Mouse (Mus musculus): ENCODE data around the gene Rapgef2.

Rapgef2 gene

GRCm38 (mm10) chr3:79168168-79168827 lies 118.0 kb downstream of the Rapgef2 start:
- DNase-seq (ENCODE audit: low spot score) = no peak

GRCm38 (mm10) chr3:79167586-79167985 lies 118.7 kb downstream of the Rapgef2 start:
- no peak for DNase-seq (ENCODE audit: low spot score)

- DNase-seq (ENCODE audit: low spot score) = no peak
Measured at GRCm38 (mm10) chr3:79161834-79162401, 124.4 kb downstream of the Rapgef2 start.

GRCm38 (mm10) chr3:79161093-79161723 lies 125.1 kb downstream of the Rapgef2 start:
- no peak for DNase-seq (ENCODE audit: low spot score)

- DNase-seq (ENCODE audit: low spot score) = no peak
Measured at GRCm38 (mm10) chr3:79158254-79158653, 128.1 kb downstream of the Rapgef2 start.

DNA sequence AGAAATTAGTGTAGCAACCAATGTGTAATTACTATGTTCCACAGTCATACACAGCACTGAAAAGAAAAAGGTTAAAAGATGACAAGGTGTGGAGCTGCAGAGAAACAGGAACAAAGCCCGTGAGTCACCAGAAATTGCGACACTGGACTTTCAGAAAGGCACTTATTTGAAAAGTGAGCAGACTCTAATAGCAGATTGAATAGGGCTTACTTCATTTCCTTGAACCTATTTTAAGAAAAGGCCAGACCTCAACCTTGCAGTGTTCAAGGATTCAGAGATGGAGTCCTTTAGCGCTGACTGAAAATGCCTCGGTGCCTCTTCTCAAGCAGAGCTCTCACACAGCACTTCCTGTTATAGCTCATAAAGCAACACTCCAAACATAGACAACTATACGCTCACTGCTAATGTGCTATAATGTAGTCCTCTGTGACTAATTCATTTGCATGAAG lies 133.3 kb downstream of the Rapgef2 start:
- DNase-seq (ENCODE audit: low spot score) = peak; percentile 37

- DNase-seq (ENCODE audit: low spot score) = no peak
Measured at GRCm38 (mm10) chr3:79145407-79146055, 140.8 kb downstream of the Rapgef2 start.

GRCm38 (mm10) chr3:79144672-79145406 lies 141.5 kb downstream of the Rapgef2 start:
- no peak for DNase-seq (ENCODE audit: low spot score)

GRCm38 (mm10) chr3:79144085-79144484 lies 142.2 kb downstream of the Rapgef2 start:
- no peak for DNase-seq (ENCODE audit: low spot score)

DNA sequence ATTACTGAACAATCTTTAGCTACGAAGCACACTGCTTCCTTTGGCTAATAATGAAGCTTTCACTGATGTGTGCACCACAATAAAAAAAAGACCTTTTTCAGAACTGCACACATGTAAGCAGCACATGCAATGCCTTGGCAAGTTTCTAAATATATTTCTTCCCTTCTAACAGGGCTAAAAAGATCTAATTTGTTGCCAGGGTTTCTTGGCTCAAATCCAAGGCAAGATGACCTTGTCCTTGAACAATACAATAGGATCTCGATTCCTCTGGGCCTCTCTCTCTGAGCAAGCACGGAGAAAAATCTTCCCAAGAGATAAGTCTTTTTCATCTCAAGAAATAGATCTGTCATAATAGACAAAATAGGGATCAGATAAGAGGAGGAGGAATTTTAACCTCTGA lies 147.1 kb downstream of the Rapgef2 start:
- DNase-seq (ENCODE audit: low spot score) = no peak

DNA sequence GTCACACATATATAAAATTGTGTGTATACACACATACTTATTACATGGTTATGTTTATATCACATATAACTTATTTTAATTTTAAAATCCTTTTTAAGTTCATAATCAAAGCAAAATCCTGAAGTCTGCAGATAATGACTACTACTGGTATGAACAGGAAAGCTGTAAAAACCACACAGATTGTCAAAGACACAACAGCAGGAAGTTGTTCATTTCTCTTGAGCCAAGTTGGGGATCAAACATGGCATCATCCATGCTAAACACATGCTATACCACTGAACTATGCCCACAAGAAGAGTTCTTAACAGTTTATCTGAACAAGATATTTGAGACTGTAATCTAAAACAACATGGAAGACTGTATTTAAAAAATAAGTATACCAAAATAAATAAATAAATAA lies 147.7 kb downstream of the Rapgef2 start:
- DNase-seq (ENCODE audit: low spot score) = no peak

DNA sequence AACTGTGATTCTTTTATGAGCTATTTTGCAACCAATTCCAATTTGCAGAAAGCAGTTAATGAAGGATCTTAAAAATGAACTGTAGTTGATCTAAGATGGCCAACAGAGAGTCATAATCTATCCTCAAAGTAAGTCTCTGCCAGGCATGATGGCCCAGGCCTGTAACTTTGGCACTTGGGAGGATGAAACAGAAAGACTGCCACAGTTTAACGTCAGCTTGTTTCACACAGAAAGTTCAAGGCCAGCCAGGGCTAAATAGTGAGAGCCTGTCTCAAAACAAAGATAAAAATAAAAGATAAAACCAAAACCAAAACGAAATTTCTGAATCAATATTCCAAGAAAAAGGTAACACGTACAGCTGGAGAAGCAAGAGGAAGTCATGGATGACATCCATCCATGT lies 155.3 kb downstream of the Rapgef2 start:
- no peak for DNase-seq (ENCODE audit: low spot score)

GRCm38 (mm10) chr3:79129044-79129600 lies 157.2 kb downstream of the Rapgef2 start:
- DNase-seq (ENCODE audit: low spot score) = peak; percentile 16

DNA sequence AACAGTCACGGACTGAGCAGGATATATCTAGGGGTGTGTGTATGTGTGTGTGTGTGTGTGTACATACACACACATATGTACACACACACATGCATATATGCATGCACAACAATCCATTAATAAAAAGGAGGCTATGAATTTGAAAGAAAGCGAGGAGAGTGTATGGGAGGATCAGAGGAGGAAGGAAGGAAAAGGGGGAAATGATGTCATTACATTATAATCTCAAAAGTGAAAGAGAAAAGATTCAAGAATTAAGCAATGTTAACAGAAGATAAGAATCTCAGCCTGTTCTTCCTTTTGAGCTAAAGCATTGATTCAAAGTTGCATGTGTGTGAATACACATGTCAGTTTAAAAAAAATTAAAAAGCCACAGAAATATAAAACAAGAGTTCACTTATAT lies 158.5 kb downstream of the Rapgef2 start:
- DNase-seq (ENCODE audit: low spot score) = no peak

DNA sequence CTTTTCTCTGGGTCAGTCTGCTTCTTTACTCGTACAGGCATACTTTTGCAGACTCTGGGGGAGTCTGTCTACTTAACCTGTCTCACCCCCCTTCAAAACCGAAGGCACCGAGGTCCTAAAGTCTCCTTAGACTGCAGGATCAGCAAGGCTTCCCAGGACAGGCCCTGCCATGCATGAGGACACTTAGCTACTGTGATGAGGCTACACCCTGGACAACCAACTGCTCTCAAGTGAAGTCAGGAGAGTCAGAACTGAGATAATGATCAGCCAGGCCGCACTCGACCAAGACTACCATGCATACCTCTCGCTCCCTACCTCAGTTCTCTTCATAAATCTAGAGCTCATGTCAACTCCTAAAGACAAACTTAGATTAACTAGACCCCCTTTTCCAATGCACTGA lies 159.5 kb downstream of the Rapgef2 start:
- no peak for DNase-seq (ENCODE audit: low spot score)

GRCm38 (mm10) chr3:79121391-79121790 lies 164.9 kb downstream of the Rapgef2 start:
- no peak for DNase-seq (ENCODE audit: low spot score)

DNA sequence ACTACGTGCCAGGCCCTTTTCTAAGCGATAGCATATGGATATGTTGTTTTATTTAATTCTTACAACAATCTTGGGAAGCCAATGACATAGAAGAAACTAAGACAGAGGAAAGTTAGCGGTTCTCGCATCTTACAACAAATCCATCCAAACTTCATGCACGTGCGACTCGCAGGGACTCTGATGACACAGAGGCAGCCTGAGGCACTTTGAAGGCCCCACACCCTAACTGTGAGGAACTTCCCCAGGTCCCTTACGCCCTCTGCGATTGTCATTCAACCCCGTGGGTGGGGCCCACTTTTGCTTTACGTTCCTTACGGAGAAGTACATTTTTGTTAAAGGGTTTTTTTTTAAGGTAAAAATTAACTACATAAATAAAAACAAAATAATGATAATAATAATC lies 166.3 kb downstream of the Rapgef2 start:
- DNase-seq (ENCODE audit: low spot score) = no peak

- peak; percentile 38 for DNase-seq (ENCODE audit: low spot score)
Measured at GRCm38 (mm10) chr3:79110153-79110552, 176.2 kb downstream of the Rapgef2 start.

- DNase-seq (ENCODE audit: low spot score) = no peak
Measured at GRCm38 (mm10) chr3:79108246-79108645, 178.1 kb downstream of the Rapgef2 start.

DNA sequence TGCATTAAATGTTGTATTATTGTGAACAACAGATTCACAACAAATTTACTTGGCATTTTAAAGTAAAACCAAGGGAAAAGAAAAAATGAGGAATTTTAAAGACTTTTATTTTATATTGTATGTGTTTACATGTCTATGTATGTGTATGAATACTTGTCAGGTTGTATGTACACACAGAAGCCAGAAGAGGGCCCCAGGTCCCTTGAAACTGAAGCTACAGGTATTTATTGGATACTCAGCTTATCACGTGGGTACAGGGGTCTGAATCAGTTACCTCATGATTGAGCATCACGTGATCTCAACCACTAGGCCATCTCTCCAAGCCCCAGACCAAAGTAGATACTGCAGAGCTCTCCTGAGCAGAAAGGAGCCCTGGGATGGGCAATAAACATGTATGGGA lies 180.0 kb downstream of the Rapgef2 start:
- DNase-seq (ENCODE audit: low spot score) = peak; percentile 14

DNA sequence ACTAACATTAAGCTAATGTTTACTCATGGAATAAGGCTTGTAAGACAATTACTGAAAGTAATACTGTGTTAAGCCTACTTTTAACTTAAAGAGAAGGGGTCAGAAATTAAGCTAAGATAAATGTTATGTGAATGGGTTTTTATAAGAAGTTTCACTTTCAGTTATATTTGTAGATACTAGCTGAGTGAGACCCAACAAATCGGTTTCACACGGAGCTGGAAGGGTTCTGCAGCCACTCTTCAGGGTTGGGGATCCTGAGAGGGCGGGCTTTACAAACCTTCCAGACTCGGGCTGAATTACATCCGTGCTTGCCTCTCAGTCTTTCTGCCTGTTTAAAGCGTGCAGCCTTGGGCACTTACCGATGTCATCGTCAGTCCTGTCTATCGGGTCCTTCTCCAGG lies 182.7 kb downstream of the Rapgef2 start:
- DNase-seq (ENCODE audit: low spot score) = no peak

DNA sequence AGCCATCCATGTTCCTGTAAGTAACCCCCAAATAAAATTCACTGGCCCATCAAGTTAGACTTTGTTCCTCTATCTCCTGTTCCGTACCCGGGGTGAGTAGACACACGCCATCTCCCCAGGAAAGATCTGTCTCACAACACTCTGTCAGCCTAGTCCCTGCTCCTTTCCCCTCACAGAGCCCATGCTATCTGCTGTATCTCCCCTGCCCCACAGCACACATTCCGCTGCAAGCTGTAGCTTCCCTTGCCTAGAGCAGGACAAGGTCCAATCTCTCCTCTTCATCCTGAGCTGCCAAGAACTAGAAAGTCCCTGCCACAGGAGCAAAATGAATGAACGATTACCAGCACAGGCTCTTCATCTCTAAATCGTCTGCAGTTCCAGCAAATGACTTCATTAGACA lies 184.6 kb downstream of the Rapgef2 start:
- no peak for DNase-seq (ENCODE audit: low spot score)

Data from T-cell, adult 2 months (primary cell).